Mouse (Mus musculus) spleen, adult 2 months (tissue): ENCODE data around the gene Adcy5. TPM values are rescaled to one million over a fixed set of nuclear protein-coding genes. Genes with fewer than 3 reads are reported as not detected.

ENCODE experiments used
- DNase-seq, 2 experiments: peaks; one replicate each; pipeline versions ENCODE4 v3.0.0 to v3.0.0-alpha.2; 2012 to 2021; ENCODE audit warnings: low spot score in 2 of 2, low read depth in 1 of 2
- H3K27ac ChIP-seq: fragments of 200-500 bp; 2 replicates; pipeline ENCODE4 v1.5.1; 2012; ENCODE audit warnings: low read length, inconsistent platforms; ENCODE audit not compliant: insufficient read depth
- H3K27me3 ChIP-seq: fragments of 200-500 bp; 2 replicates; pipeline ENCODE4 v1.6.1; 2012; ENCODE audit warnings: mild to moderate bottlenecking, moderate library complexity, low read length, inconsistent platforms; ENCODE audit not compliant: control insufficient read depth, insufficient read depth
- H3K36me3 ChIP-seq: fragments of 200-500 bp; 2 replicates; pipeline ENCODE4 v1.6.1; 2012; ENCODE audit warnings: mild to moderate bottlenecking, low read length, inconsistent platforms; ENCODE audit not compliant: control insufficient read depth, insufficient read depth
- H3K4me1 ChIP-seq: fragments of 200-500 bp; 2 replicates; pipeline ENCODE4 v1.6.1; 2011; ENCODE audit warnings: inconsistent platforms; ENCODE audit not compliant: control insufficient read depth, insufficient read depth, insufficient read length
- H3K4me3 ChIP-seq: fragments of 200-500 bp; 2 replicates; pipeline ENCODE4 v1.5.1; 2011; ENCODE audit warnings: mild to moderate bottlenecking, inconsistent platforms; ENCODE audit not compliant: insufficient read depth, insufficient read length; ENCODE audit errors: extremely low read depth
- CTCF ChIP-seq: fragments of 200-500 bp; IDR thresholded peaks from 2 replicates; pipeline ENCODE4 v1.5.1; 2011; ENCODE audit warnings: mild to moderate bottlenecking, inconsistent platforms; ENCODE audit not compliant: insufficient read depth, insufficient read length, insufficient replicate concordance; ENCODE audit errors: extremely low read depth
- POLR2A ChIP-seq: fragments of 200-500 bp; IDR thresholded peaks from 2 replicates; pipeline ENCODE4 v1.6.1; 2011; ENCODE audit warnings: low read depth, low read length, inconsistent platforms
- WGBS: fragments of 180-500 bp; shearing (Covaris S2); methylation state at CpG from one replicate; pipeline ENCODE4 v1.1.7; 2018; 5-methylcytosine and 5-hydroxymethylcytosine counted together
- polyA plus RNA-seq: library from polyadenylated mRNA; depleted of rRNA; stranded (reverse); fragments of >200 nt; gene quantifications from 2 replicates; pipeline ENCODE4 v1.2.3, GENCODE M21; 2012

Gene Adcy5
- polyA plus RNA-seq, 1 experiment: 6.8 TPM

GRCm38 (mm10) chr16:35232153-35232750 lies 77.6 kb downstream of the Adcy5 start:
- H3K4me3 ChIP-seq: no peak overlapping the region
- no peaks in the 10 kb centered on the region for H3K36me3 ChIP-seq
- H3K27ac ChIP-seq: no peak overlapping the region
- no peaks in the 10 kb centered on the region for H3K27me3 ChIP-seq
- DNase-seq: no peak
- 55% methylated on average over 14 of the region's 14 CpGs for whole genome bisulfite sequencing
- TF ChIP-seq CTCF (no peak), POLR2A (no peak)
- peaks cover 4% of the 10 kb centered on the region; the same call in 1 of the 2 replicates for H3K4me1 ChIP-seq

GRCm38 (mm10) chr16:35233329-35233728 lies 78.7 kb downstream of the Adcy5 start:
- H3K27me3 ChIP-seq: no peaks in the 10 kb centered on the region
- no peak for TF ChIP-seq CTCF
- no peak for TF ChIP-seq POLR2A
- WGBS: 87% methylated on average over 4 of the region's 4 CpGs
- peaks cover 4% of the 10 kb centered on the region; the same call in 1 of the 2 replicates for H3K4me1 ChIP-seq
- DNase-seq: no peak
- H3K4me3 ChIP-seq: no peak overlapping the region
- no peak overlapping the region for H3K27ac ChIP-seq
- H3K36me3 ChIP-seq: no peaks in the 10 kb centered on the region

DNA sequence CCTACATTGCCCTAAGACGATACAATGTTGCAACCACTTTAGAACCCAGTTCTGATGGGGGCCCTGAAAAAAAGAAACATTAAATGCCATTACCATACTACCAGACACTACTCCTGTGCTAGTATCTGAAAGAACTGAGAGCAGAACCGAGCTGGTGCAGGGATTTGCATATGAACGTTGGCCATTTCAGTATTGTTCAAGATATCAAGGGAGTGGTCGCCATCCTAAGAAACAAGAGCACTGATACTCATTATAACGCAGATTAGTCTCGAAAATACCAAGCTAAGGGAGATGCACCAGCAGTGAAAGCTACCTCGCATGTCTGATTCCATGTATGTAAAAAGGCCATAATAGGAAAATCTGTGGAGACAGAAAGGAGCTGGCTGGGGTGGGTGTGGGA lies 82.4 kb downstream of the Adcy5 start:
- Histone ChIP-seq H3K4me1 (no peaks in the 10 kb centered on the region), H3K27ac (no peak overlapping the region), H3K4me3 (no peak overlapping the region), H3K27me3 (no peaks in the 10 kb centered on the region), H3K36me3 (no peaks in the 10 kb centered on the region)
- TF ChIP-seq CTCF (no peak), POLR2A (no peak)
- DNase-seq: no peak
- 86% methylated on average over 7 of the region's 7 CpGs for WGBS

GRCm38 (mm10) chr16:35239318-35239965 lies 84.8 kb downstream of the Adcy5 start:
- Histone ChIP-seq H3K27ac (no peak overlapping the region), H3K4me3 (no peak overlapping the region), H3K4me1 (no peaks in the 10 kb centered on the region), H3K27me3 (no peaks in the 10 kb centered on the region), H3K36me3 (no peaks in the 10 kb centered on the region)
- DNase-seq: no peak
- 83% methylated on average over 12 of the region's 12 CpGs for whole genome bisulfite sequencing
- no peak for TF ChIP-seq CTCF
- no peak for TF ChIP-seq POLR2A

DNA sequence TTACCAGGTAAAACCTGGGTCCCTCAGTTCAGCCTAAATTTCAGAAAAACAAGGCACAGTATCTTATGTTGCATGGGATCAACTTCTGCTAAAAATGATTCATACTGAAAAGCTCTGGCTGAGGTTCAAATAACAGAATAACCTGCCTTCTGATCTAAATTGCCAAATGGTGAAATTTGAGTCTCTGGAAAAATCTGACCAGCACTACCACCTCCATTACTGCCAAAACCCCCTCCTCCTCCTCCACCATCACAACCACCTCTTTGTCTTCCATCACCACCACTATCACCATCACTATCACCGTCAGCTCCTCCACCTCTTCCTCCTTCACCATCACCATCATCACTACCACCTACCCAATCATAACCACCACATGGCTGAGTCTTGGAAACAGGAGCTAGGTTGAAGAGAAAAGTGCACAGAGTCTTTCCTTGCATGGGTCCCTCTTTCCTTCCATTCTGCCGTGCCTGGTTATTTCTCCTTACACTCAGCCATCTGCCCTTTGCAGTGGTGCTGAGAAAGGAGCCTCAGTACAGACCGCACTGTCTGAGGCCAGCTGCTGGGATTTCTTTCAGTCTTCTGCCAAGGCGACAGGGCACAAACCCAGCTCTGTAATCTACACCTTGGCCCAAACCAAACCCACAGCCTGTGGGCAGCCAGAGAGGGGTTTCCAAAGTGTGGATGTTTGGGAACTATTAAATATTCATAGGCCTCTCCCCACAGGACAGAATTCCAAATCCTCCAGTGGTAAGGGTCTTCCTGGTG lies 85.5 kb downstream of the Adcy5 start:
- H3K4me3 ChIP-seq: no peak overlapping the region
- H3K27me3 ChIP-seq: no peaks in the 10 kb centered on the region
- no peak overlapping the region for H3K27ac ChIP-seq
- no peak for TF ChIP-seq CTCF
- TF ChIP-seq POLR2A: no peak
- no peaks in the 10 kb centered on the region for H3K4me1 ChIP-seq
- 89% methylated on average over 4 of the region's 4 CpGs for WGBS
- no peaks in the 10 kb centered on the region for H3K36me3 ChIP-seq
- no peak for DNase-seq

DNA sequence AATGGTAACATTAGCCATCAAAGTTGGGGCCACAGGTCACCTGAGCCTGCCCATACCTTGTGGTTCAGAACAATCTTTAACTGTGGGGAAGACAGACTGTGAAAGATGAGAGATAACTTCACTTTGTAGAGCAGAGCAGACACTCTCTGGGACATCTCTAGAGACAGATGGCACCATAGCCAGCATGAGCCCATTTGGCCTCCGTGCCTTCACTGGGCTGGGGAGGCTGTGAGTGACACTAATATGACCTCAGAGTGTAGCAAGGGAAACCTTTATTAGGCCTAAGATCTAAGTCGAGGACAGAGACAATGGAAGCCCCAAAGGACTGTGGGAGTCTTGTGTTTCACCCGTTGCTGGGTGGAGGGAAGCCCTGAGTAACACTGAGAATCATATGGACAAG lies 92.7 kb downstream of the Adcy5 start:
- WGBS: 72% methylated on average over 3 of the region's 3 CpGs
- no peaks in the 10 kb centered on the region for H3K36me3 ChIP-seq
- TF ChIP-seq POLR2A (no peak), CTCF (no peak)

More for the DNA sequence above, 92.7 kb downstream of the Adcy5 start:
- Histone ChIP-seq H3K27me3 (no peaks in the 10 kb centered on the region), H3K4me1 (no peaks in the 10 kb centered on the region), H3K4me3 (no peak overlapping the region), H3K27ac (no peak overlapping the region)
- no peak for DNase-seq
